Mouse (Mus musculus) left cerebral cortex, adult 2 months (tissue): ENCODE measurements at regions not wholly inside any gene's neighbourhood (a gene's known extent, or its start where the extent isn't known, plus 50 kb on each side); places are given as distances from the start of the nearest gene placed in this dataset.

ENCODE experiments used
- DNase-seq, 2 experiments: peaks; one replicate each; pipeline ENCODE4 v3.0.0; 2021 to 2022; ENCODE audit warnings: low spot score in 2 of 2, mixed read lengths in 1 of 2; ENCODE audit errors: extremely low spot score in 1 of 2
- H3K27ac ChIP-seq: fragments of 200-600 bp; 2 replicates; pipeline ENCODE4 v1.8.1; 2022
- H3K4me3 ChIP-seq: fragments of 200-600 bp; 2 replicates; pipeline ENCODE4 v1.8.1; 2022
- CTCF ChIP-seq: fragments of 200-600 bp; IDR thresholded peaks from 2 replicates; pipeline ENCODE4 v1.8.1; 2022; ENCODE audit warnings: antibody characterized with exemption, mild to moderate bottlenecking, moderate library complexity
- intact Hi-C: fragments of 180-260 bp; cut with DNase I; formaldehyde crosslinking; loops from one replicate; pipeline ENCODE4 v1.15.1; 2025

- TF ChIP-seq CTCF: no peak
- Histone ChIP-seq H3K4me3 (no peak overlapping the region), H3K27ac (no peak overlapping the region)
- intact Hi-C loops: no loop called here
- DNase-seq: no peak
These were observed 57.0 kb downstream of the Nxnl2 start for GRCm38 (mm10) chr13:51227836-51228235.

DNA sequence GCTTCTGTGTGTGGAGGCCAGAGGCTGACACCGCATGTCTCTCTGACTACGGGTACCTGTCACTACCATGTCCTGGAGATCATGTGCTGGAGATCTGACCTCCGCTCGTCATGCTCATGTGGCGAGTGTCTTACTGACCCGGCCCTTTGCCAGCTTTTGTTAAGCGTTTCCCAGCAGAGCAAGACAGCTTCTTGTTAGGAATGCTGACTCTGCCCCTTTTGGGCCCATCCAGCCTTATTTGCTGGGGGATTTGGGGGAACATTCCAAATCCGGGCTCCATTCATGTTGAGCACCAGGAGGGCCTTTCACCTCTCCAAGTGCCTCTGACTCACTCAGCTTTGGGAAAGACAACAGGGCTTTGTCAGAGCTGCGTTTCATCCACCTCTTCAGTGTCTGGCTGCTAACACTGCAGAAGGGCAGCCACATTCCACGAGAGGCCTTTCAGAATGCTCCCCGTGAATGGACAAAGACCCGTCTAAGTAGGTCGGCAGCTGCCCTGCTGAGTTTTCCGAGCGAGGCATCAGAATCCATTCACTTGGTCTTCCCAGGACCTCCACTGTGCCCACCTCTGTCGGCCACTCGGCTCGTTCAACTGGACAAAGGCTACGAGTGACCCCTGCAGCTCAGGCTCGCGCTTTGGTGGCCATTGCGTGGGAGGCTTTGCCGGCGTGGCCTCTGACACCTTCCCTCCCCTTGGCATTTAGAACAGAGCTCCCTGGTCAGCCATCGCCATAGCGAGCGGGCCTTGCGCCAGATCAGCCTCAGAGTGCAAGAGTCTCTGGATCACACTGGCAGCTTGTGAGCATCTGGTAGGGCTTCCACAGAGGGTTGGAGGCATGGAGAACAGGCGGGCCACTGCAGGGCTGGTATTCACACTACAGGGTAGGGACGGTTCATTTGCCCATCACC lies 58.3 kb downstream of the Nxnl2 start:
- no peak for TF ChIP-seq CTCF
- no peak overlapping the region for H3K27ac ChIP-seq
- DNase-seq: no peak
- H3K4me3 ChIP-seq: no peak overlapping the region
- intact Hi-C loops: no loop called here

DNA sequence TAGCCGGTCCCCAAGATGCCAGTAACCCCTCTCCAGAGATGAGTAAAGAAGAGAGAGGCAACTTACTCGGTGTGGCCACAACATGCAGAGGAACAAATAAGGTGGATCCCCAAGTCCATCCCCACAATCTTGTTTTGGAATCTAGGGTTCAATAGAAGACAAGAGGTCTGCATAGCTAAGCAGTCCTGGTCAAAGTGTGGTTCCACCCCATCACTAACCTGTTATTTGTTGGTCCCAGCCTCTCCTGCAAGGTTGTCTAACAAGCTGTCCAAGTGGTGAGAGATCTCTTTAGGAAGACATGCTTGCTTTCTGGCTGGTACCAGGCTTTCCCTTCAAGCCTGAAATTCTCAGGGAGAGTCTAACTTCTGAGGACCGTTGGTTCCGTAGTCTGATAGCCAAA lies 59.0 kb downstream of the Nxnl2 start:
- intact Hi-C loops: no loop called here
- TF ChIP-seq CTCF: no peak
- no peak overlapping the region for H3K27ac ChIP-seq
- no peak for DNase-seq
- H3K4me3 ChIP-seq: no peak overlapping the region

DNA sequence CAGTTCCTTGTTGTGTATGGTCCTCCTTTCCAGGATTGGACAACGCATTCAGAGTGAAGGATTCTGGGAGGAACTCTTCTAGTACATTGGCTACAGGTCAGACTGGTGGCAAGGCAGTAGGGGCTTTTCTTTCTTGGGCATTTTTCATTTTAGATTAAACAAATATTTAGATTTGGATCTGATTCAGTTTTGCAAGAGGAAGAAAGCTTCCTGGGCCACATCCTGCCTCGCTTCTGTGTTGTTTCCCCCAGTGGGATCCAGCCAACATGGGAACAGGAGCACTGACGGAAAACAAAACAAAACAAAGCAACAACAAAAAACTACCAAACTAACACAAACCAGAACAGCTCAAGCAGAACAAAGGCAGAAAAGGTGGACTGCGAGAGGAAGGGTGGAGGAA lies 60.8 kb downstream of the Nxnl2 start:
- Histone ChIP-seq H3K27ac (no peak overlapping the region), H3K4me3 (no peak overlapping the region)
- intact Hi-C loops: no loop called here
- no peak for DNase-seq
- no peak for TF ChIP-seq CTCF

DNA sequence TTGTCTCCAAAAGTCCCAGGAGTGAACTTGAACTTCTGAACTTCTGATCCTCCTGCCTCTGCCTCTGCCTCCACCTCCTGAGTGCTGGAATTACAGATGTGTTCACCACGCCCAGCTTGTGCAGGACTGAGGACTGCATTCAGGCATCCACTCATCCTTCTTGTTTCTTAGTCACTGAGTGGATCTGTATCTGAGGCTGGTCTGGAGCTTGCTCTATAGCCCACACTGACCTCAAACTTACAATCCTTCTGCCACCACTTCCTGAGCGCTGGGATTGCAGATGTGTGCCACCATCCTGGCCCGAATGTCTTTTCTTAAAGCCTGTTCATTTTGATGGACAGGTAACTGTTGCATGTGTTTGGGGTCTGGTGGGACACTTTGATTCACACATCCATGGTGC lies 76.6 kb downstream of the Nxnl2 start:
- H3K4me3 ChIP-seq: no peak overlapping the region
- DNase-seq: no peak
- no peak for TF ChIP-seq CTCF
- H3K27ac ChIP-seq: no peak overlapping the region
- intact Hi-C loops: no loop called here

- intact Hi-C loops: no loop called here
- TF ChIP-seq CTCF: no peak
- Histone ChIP-seq H3K4me3 (no peak overlapping the region), H3K27ac (no peak overlapping the region)
- no peak for DNase-seq
These were observed 82.5 kb downstream of the Nxnl2 start for GRCm38 (mm10) chr13:51253371-51253770.

GRCm38 (mm10) chr13:51255688-51256087 lies 84.9 kb downstream of the Nxnl2 start:
- no peak for DNase-seq
- intact Hi-C loops: no loop called here
- Histone ChIP-seq H3K4me3 (no peak overlapping the region), H3K27ac (no peak overlapping the region)
- no peak for TF ChIP-seq CTCF

GRCm38 (mm10) chr13:51258752-51259721 lies 88.2 kb downstream of the Nxnl2 start:
- intact Hi-C loops: no loop called here
- H3K27ac ChIP-seq: no peak overlapping the region
- no peak overlapping the region for H3K4me3 ChIP-seq
- no peak for DNase-seq
- no peak for TF ChIP-seq CTCF

DNA sequence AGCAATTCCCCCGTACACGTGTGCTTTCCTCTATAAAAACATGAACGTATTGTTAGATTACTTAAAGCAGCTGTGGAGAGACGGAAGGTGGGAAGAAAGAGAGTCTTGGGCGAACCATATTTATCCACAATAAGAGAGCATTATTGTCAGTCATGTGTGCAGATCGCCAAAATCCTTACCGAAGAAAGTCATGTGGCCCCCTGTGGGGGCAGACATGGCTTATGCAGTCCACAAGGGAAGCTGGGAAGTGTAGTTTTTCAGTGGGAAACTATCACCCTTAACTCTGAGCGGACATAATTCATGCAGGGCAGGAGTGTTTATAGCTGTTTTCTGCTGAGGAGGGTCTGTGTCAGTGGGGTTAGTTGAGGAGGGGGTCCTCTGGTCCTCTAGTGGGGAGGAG lies 90.8 kb downstream of the Nxnl2 start:
- Histone ChIP-seq H3K4me3 (peak overlapping the region; percentile 36), H3K27ac (peak overlapping the region; percentile 84)
- TF ChIP-seq CTCF: no peak; the same call in 1 of the 2 replicates
- intact Hi-C loops: no loop called here
- peak; percentile 27 to 36 for DNase-seq

DNA sequence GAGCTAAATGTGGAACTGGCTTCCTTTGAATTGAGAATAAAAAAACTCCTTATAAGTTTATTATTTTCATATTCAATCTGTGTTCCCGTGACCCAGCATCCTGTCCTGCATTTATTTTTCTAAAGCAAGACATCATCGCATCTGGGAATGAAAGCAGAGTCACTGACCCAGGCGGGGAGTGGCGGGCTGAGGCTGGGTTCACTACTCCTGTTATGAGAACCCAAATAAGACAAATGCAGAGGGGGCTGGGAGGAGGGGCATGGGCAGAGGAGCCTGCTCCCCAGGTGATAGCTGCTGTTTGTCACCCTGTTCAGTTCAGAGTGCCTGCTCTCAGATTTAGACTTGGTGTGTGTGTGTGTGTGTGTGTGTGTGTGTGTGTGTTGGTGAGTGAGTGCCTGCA lies 102.0 kb downstream of the Nxnl2 start:
- no peak for DNase-seq
- no peak for TF ChIP-seq CTCF
- intact Hi-C loops: no loop called here
- H3K27ac ChIP-seq: no peak overlapping the region
- no peak overlapping the region for H3K4me3 ChIP-seq

GRCm38 (mm10) chr13:51274639-51275038 lies 103.8 kb downstream of the Nxnl2 start:
- no peak overlapping the region for H3K4me3 ChIP-seq
- no peak for TF ChIP-seq CTCF
- H3K27ac ChIP-seq: no peak overlapping the region
- intact Hi-C loops: no loop called here
- DNase-seq: no peak

GRCm38 (mm10) chr13:51276601-51277000 lies 105.8 kb downstream of the Nxnl2 start:
- DNase-seq: no peak
- intact Hi-C loops: no loop called here
- Histone ChIP-seq H3K4me3 (no peak overlapping the region), H3K27ac (no peak overlapping the region)
- TF ChIP-seq CTCF: no peak
